Mouse (Mus musculus) frontal cortex, adult (tissue): ENCODE measurements around the gene Mypn.

ENCODE experiments used
- ATAC-seq: cut with Nextera tagmentation; 2 replicates; pipeline ENCODE4 v1.9.2; 2017; ENCODE audit warnings: mild to moderate bottlenecking, moderate library complexity, mixed read lengths; ENCODE audit not compliant: low TSS enrichment

The Mypn gene

GRCm38 (mm10) chr10:63100657-63101056 lies 103.1 kb downstream of the Mypn start:
- ATAC-seq: peak; percentile 31; the same call in 1 of the 2 replicates

DNA sequence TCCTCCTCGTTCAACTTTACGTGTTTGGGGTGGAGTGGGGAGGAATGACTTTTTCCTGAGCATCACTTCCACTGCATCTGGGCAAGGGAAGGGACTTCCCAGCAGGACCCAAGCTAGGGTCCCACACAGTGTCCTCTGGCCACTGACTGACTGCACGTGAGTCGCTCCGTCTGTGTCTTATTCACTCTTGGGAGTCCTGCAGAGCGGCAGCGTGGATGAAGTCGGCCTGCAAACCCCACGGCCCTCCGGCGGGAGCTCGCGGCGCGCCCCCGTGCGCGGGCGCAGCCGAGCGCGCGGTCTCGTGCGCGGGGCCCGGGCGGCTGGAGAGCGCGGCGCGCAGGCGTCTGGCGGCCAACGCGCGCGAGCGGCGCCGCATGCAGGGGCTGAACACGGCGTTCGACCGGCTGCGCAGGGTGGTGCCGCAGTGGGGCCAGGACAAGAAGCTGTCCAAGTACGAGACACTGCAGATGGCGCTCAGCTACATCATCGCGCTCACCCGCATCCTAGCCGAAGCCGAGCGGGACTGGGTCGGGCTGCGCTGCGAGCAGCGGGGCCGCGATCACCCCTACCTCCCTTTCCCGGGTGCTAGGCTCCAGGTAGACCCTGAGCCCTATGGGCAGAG lies 103.7 kb downstream of the Mypn start:
- ATAC-seq: peak; percentile 93

DNA sequence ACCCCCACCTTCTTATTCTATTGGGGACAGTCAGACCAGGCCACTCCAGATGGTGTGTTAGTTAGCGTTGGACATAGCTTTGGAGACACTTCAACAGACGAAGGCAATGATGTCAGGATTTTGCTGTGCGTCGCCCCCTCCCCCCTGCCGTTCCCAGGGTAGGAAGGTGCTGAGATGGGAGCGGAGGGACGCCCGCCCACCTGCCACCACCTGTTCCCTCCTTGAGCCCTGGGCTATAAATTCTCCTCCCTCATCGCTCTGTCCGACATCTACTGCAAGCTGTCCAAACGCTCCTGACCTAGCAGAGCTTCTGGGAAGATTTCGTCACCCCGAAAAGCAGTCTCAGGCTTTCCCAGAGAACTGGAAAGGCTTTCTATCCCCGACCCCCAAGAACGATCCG lies 104.2 kb downstream of the Mypn start, which contains the start of gene Atoh7:
Gene Atoh7 (plus strand): TSS at position 131 of the 400 bp plus-strand sequence.
- ATAC-seq: peak; percentile 54

GRCm38 (mm10) chr10:63098191-63098590 lies 105.6 kb downstream of the Mypn start:
- no peak for ATAC-seq

GRCm38 (mm10) chr10:63096757-63097156 lies 107.0 kb downstream of the Mypn start:
- no peak for ATAC-seq

- no peak for ATAC-seq
Measured at GRCm38 (mm10) chr10:63092616-63093550, 110.9 kb downstream of the Mypn start.

GRCm38 (mm10) chr10:63091915-63092314 lies 111.8 kb downstream of the Mypn start:
- ATAC-seq: no peak

DNA sequence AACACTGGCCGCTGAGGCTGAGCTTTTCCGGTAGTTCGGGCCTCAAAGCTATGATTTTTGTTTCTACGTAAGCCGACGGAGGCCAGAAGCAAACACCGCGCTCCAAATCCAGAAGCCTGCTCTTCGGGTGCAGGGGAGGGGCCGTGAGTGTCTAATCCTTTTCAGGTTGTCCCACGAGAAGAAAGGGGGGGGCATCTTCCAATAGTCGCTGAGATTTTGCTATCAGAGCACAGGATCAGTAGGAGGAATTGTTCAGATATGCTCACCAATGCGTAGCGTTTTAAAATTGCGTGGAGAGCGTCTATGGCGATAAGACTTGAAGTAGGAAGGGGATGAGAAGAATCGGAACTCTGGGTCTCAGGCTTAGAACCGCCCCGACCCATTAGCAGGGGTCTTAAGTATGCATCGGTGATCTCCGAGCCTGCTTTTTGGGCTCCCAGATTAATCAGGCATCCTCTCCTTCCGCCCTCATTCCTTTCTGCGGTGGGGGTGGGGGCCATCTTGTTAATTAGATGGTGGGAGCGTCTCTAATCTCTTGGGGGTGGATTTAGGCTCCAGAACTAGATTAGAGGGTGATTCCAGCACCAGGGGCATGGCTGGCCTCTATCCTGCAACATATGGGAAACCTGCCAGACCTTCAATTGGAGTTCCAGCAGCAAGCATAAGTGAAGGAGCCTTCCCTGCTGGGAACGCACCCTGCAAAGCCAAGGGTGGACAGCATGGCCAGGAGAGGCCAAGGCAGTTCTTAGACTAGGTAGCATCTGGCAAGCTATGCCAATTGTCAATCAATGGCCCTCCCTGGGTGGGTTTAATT lies 113.8 kb downstream of the Mypn start:
- peak; percentile 75 for ATAC-seq

DNA sequence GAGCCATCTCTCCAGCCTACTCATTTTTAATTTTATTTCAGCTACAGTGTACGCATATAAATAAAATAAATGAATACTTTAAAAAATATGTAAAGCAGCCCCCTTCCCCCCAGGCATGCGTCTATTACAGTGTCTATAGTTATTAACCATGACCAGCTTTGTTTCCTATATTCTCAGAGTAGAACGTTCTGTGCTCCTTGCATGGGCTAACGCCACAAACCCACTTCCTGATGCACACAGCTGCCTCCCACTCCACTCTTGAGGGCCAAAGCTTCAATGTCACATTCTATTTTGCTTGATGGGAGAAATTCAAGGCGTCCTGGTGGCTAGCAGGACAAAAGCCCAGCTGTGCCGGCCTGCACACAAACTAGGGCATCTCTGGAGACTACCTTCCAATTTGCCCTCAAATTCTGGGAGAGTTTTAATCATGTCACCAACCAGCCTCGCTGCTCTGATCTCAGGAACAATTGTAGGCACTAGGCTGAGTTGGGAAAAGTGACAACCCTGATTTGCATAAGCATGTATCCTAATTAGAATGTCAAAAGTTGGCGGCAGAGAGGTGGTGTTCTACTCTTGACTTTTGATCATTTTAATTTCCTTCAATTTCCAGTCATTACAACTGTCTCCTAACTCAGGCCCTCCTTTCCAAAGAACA lies 114.5 kb downstream of the Mypn start:
- ATAC-seq: peak; percentile 8; the same call in 1 of the 2 replicates

- ATAC-seq: no peak
Measured at GRCm38 (mm10) chr10:63086304-63086703, 117.4 kb downstream of the Mypn start.

GRCm38 (mm10) chr10:63065988-63066387 lies 137.8 kb downstream of the Mypn start:
- ATAC-seq: peak; percentile 100
